Mouse (Mus musculus) adipocyte (in vitro differentiated cells): Measurements from ENCODE around the gene Cyb5b.

Experiments
- DNase-seq: peaks from one replicate; pipeline ENCODE4 v3.0.0-alpha.2; 2016; ENCODE audit warnings: low spot score

The Cyb5b gene

GRCm38 (mm10) chr8:107130028-107130427 lies 20.4 kb upstream of the Cyb5b start:
- DNase-seq, result no peak

- no peak for DNase-seq
Measured at GRCm38 (mm10) chr8:107132581-107133491, 17.6 kb upstream of the Cyb5b start.

GRCm38 (mm10) chr8:107133881-107134280 lies 16.6 kb upstream of the Cyb5b start:
- no peak for DNase-seq

GRCm38 (mm10) chr8:107136003-107136612 lies 14.3 kb upstream of the Cyb5b start:
- DNase-seq, result no peak

- peak; percentile 70 for DNase-seq
Measured at GRCm38 (mm10) chr8:107137591-107137990, 12.8 kb upstream of the Cyb5b start.

DNA sequence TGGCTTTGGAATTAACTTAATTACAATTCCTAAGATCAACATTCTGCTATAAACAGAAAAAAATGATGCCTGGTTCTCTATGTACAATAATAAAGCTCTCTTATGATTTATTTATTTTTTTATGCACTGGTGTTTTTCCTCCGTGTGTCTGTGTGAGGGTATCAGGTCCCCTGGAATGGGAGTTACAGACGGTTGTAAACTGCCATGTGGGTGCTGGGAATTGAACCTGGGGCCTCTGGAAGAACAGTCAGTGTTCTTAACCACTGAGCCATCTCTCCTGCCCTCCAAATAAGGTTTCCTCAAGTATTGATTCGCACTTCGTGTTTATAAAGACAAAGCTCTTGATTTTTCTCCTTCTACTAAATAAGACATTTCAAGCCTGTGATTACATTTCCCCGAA lies 12.1 kb upstream of the Cyb5b start:
- DNase-seq, result no peak

DNA sequence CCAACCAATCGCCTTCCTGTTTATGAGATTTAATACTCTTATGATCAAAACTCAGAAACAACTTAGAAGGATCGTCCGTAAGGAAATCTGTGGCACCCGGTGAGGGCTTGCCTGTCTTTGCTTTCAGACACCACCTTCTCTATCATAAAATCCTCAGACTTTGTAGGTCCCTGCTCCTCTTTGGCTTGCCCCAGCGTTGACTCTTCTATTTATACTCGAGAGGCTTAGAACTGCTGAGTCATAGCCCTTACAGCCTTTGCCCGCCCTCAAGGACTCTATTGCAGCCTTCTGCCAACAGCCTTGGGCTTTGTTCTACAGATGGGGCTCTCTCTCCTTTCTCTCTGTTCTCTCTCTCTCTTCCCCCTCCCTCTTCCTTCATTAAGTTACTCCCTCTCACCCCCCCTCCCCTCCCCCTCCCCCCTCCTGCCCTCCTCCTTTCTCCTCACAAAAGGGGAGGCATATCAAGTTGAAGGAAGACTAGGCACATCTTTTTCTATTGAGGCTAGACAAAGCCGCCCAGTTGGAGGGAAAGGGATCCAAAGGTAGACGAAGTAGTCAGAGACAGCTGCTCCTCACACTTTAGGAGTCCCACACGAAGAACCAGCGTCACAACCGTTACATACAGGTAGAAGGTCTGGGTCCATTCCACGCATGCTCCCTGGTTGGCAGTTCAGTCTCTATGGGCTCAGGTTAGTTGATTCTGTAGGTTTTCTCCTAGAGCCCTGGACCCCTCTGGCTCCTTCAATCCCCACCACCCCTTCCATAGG lies 10.6 kb upstream of the Cyb5b start:
- peak; percentile 73 for DNase-seq

DNA sequence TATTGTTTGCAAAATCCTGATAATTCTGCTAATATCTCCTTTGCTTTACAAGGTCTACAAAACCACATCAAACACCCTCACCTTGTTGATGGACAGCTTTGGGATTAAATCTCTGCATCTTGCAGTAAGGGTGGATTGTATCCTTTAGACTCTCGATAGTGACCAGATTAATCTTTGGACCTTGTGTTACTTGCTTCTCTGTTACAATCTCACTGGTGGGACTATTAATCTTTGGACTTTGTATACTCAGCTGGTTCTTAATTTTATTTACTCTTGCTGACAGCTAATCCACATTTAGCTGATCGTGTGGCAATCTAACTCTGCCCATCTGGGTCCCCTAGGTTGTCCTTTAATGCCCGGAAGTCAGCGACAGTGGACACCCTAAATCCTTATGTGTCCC lies 7.9 kb upstream of the Cyb5b start:
- DNase-seq, result no peak

- no peak for DNase-seq
Measured at GRCm38 (mm10) chr8:107143501-107143900, 6.9 kb upstream of the Cyb5b start.

DNA sequence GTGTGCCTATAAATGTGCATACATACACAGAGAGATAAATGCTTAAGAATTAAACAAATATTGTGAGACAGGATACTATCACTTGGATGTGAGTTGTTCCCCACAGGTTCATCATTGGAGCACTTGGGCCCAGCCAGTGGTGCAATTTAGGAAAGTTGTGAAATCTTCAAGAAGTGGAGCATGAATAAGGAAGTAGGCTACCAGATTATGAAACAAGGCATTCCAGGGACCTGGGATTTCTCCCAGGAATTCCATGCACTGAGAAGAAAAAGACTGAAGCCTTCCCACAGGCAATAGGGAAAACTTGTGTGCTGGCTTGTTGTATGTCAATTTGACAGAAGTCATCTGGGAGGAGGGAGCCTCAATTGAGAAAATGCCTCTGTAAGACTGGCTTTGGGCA lies 4.3 kb upstream of the Cyb5b start:
- DNase-seq, result peak; percentile 84

DNA sequence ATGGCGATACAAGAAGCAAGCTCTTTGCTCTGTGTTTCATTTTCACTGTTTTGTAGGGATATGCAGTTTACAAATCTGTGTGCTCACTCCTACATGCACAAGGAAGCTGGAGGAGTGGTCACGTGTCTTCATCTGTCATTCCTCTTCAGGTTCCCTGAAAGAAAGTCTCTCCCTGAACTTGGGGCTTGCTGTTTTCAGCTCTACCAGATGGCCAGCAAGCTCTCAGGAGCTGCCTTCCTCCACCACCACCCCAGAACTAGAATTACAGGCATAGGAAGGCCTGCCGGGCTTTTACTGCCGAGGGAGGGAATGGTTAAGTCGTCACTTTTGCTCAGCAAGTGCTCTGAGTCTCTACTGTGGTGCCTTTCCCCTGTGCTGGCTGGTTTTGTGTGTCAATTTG lies 1.6 kb upstream of the Cyb5b start:
- no peak for DNase-seq

- peak; percentile 38 for DNase-seq
Measured at GRCm38 (mm10) chr8:107150057-107150403, 410 bp upstream of the Cyb5b start.

GRCm38 (mm10) chr8:107151212-107151920 lies 926 bp downstream of the Cyb5b start:
- peak; percentile 34 for DNase-seq

DNA sequence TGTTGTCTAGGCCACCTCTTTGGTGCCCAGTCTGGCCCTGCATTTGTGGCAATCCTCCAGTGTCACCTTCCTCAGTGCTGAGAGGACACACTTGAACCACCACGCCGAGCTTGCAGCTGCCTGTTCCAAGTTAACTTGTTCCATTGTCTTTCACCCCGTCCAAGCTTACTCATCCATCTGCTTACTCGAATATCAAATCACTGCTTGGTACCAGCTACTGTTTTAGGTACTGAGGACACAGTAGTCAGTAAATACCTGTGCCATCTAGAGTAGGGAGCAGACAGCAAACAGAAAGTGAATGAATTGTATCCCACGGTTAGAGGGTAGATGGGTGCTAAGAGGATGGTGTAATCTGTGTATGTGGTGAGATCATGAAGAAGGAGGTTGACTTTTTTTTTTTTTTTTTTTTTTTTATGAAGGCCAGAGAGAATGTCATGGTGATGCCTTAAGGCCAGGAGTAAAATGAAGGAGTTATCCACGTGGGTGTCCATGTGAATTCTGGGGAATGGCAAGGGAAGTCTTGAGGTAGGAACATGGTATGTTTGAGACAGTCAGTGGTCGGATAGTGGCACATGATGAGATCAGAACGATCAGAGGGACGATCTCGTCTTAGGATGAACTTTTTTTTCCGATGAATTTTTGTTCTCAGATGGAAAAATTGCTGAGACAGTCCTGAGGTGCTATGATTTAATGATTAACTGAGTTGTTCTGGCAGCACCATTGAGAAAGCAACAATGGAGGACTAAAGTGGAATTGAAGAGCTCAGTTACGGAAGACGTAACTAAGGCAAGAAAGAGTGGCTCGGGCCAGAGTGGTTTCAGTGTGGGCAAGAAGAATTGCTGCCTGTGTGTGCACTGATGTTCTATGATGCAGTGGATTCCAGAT lies 3.1 kb downstream of the Cyb5b start:
- no peak for DNase-seq

DNA sequence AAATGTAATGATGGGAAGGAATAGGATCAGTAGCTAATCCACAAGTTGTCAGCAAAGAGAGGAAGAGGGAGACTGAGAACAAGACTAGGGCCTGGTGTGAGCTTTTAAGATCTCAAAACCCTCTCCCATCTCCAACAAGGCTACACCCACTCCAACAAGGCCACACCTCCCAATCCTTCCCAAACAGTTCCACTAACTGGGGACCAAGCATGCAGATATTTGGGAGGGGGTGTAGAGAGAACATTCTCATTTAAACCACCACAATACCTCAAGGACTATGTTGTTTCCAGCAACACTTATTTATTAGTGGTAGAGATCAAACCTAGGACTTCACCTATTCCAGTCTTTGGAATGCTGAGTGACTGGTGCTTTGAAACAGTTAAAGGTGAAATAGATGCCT lies 6.4 kb downstream of the Cyb5b start:
- no peak for DNase-seq

- no peak for DNase-seq
Measured at GRCm38 (mm10) chr8:107157836-107158235, 7.4 kb downstream of the Cyb5b start.

DNA sequence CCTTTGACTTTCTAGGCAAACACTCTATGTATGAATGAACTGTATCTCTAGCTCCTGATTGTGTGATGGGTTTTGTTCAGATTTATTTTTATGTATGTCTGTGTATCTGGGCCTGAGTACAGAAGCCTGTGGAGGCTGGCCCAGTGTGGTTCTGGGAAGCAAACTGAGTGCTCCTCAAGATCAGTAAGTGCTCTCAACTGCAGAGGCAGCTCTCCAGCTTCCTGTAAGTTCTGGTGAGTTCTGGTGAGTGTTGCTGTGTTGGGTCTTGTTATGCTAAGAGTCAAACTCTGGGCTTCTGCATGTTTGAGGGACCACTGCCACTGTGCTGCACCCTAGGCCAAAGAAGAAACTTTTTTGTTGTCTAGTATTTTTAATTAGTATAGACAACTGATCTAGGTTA lies 8.4 kb downstream of the Cyb5b start:
- no peak for DNase-seq

- no peak for DNase-seq
Measured at GRCm38 (mm10) chr8:107164251-107164773, 13.9 kb downstream of the Cyb5b start.

DNA sequence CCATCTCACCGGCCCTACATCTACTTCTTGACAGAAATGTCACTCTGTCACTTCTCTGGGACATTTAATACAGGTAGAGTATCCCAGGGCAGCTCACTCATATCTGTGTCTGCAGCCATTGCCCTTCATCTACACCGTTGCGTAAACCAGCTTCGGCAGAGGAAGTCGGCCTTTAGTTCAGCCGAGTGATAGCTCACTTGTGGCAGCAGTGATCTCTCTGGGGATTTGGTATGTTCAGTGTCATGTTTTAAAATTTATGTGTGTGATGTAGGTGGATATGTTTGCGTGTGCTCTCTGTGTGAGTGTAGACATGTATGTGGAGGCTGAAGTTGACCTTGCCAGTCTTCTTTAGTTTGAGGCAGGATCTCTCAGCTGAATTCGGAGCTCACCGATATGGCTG lies 15.3 kb downstream of the Cyb5b start:
- no peak for DNase-seq

DNA sequence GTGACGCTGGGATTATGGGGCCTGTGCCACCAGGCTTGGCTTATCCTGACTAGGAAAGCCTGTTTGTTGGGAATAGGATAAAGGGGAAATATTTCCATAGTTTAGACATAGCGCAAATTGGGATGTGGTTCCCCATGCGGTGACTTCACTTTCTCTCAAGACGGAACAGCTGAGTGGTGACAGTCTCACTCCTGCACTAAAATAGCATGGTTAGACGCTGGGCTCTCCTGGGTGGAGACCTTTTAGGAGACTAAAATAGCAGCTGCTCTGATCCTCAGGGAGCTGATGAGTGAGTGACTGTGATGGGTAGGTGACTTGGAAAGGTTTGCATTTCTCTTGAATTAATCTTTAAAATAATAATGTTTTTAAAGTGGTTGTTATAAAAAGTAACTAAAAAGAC lies 17.4 kb downstream of the Cyb5b start:
- no peak for DNase-seq

GRCm38 (mm10) chr8:107172152-107172551 lies 21.7 kb downstream of the Cyb5b start:
- DNase-seq, result no peak
